Mouse (Mus musculus) gastrocnemius, postnatal 4 days (tissue): Measurements from ENCODE around the gene Zbtb20. TPM values are rescaled to one million over a fixed set of nuclear protein-coding genes. Genes with fewer than 3 reads are reported as not detected.

Source experiments
- DNase-seq, 2 experiments: peaks; one replicate each; pipeline ENCODE4 v3.0.0; 2021 to 2022; ENCODE audit warnings: low spot score in 2 of 2, mixed read lengths in 2 of 2
- total RNA-seq, 2 experiments: library from RNA; stranded (reverse); gene quantifications; 2 replicates each; pipeline ENCODE4 v1.2.3; 2021

Zbtb20 gene
- total RNA-seq, 2 experiments from 2014 or later = 93.9 to 114 TPM

- no peak for DNase-seq
Measured at GRCm38 (mm10) chr16:43471060-43471459, 595.4 kb downstream of the Zbtb20 start.

- DNase-seq = no peak
Measured at GRCm38 (mm10) chr16:43474941-43475728, 599.5 kb downstream of the Zbtb20 start.

GRCm38 (mm10) chr16:43476921-43477320 lies 601.2 kb downstream of the Zbtb20 start:
- DNase-seq = no peak

- DNase-seq = no peak
Measured at GRCm38 (mm10) chr16:43478352-43478751, 602.7 kb downstream of the Zbtb20 start.

GRCm38 (mm10) chr16:43480532-43480931 lies 604.9 kb downstream of the Zbtb20 start:
- no peak for DNase-seq

GRCm38 (mm10) chr16:43482125-43482524 lies 606.4 kb downstream of the Zbtb20 start:
- DNase-seq = no peak

- DNase-seq = no peak
Measured at GRCm38 (mm10) chr16:43482738-43483137, 607.1 kb downstream of the Zbtb20 start.

- DNase-seq = no peak
Measured at GRCm38 (mm10) chr16:43484400-43484799, 608.7 kb downstream of the Zbtb20 start.

GRCm38 (mm10) chr16:43489362-43489761 lies 613.7 kb downstream of the Zbtb20 start:
- no peak for DNase-seq

- no peak for DNase-seq
Measured at GRCm38 (mm10) chr16:43489984-43490383, 614.3 kb downstream of the Zbtb20 start.

- no peak for DNase-seq
Measured at GRCm38 (mm10) chr16:43492863-43493262, 617.2 kb downstream of the Zbtb20 start.

GRCm38 (mm10) chr16:43493596-43494385 lies 618.1 kb downstream of the Zbtb20 start:
- no peak for DNase-seq

- no peak for DNase-seq
Measured at GRCm38 (mm10) chr16:43495175-43495818, 619.6 kb downstream of the Zbtb20 start.

GRCm38 (mm10) chr16:43497093-43497492 lies 621.4 kb downstream of the Zbtb20 start:
- DNase-seq = no peak

- no peak for DNase-seq
Measured at GRCm38 (mm10) chr16:43500132-43500853, 624.6 kb downstream of the Zbtb20 start.

- DNase-seq = no peak
Measured at GRCm38 (mm10) chr16:43501284-43501683, 625.6 kb downstream of the Zbtb20 start.

GRCm38 (mm10) chr16:43502339-43503009 lies 626.8 kb downstream of the Zbtb20 start:
- no peak for DNase-seq

GRCm38 (mm10) chr16:43503010-43503635 lies 627.4 kb downstream of the Zbtb20 start:
- DNase-seq = no peak

GRCm38 (mm10) chr16:43503636-43504010 lies 627.9 kb downstream of the Zbtb20 start:
- no peak for DNase-seq

- peak; percentile 76 to 89 for DNase-seq
Measured at GRCm38 (mm10) chr16:43504151-43504550, 628.5 kb downstream of the Zbtb20 start.
